Mouse (Mus musculus): Measurements from ENCODE around the gene Plxdc2. TPM values are rescaled to one million over a fixed set of nuclear protein-coding genes. Genes with fewer than 3 reads are reported as not detected.

Gene Plxdc2
- polyA plus RNA-seq, 1 experiment from 2014 or later = 27.5 TPM

GRCm38 (mm10) chr2:16447936-16448335 lies 91.8 kb downstream of the Plxdc2 start:
- 94% methylated on average over 4 of the region's 4 CpGs for WGBS
- Histone ChIP-seq H3K9me3 (no peaks in the 10 kb centered on the region), H3K27me3 (no peaks in the 10 kb centered on the region), H3K4me2 (no peak overlapping the region), H3K27ac (replicated peaks) (no peak overlapping the region), H3K9ac (no peak overlapping the region), H3K4me3 (no peak overlapping the region), H3K4me1 (replicated peaks) (no peaks in the 10 kb centered on the region; the same call in 1 of the 2 replicates), H3K36me3 (no peaks in the 10 kb centered on the region)
- ATAC-seq (ENCODE audit: low FRiP score, low read depth) = no peak

GRCm38 (mm10) chr2:16450838-16451665 lies 94.9 kb downstream of the Plxdc2 start:
- H3K9me3 ChIP-seq = no peaks in the 10 kb centered on the region
- H3K27ac ChIP-seq (replicated peaks) = no peak overlapping the region
- H3K4me3 ChIP-seq = no peak overlapping the region
- no peak overlapping the region for H3K9ac ChIP-seq
- no peaks in the 10 kb centered on the region for H3K36me3 ChIP-seq
- peak; percentile 77 for ATAC-seq (ENCODE audit: low FRiP score, low read depth)
- no peaks in the 10 kb centered on the region for H3K27me3 ChIP-seq
- 45% methylated on average over 7 of the region's 7 CpGs for WGBS
- H3K4me1 ChIP-seq (replicated peaks) = no peaks in the 10 kb centered on the region; the same call in 1 of the 2 replicates
- H3K4me2 ChIP-seq = no peak overlapping the region

- H3K4me3 ChIP-seq = no peak overlapping the region
- H3K9ac ChIP-seq = no peak overlapping the region
- no peak overlapping the region for H3K27ac ChIP-seq (replicated peaks)
- H3K9me3 ChIP-seq = no peaks in the 10 kb centered on the region
- 92% methylated on average over 4 of the region's 4 CpGs for WGBS
- ATAC-seq (ENCODE audit: low FRiP score, low read depth) = no peak
- H3K4me1 ChIP-seq (replicated peaks) = no peaks in the 10 kb centered on the region; the same call in 1 of the 2 replicates
- no peaks in the 10 kb centered on the region for H3K36me3 ChIP-seq
- H3K4me2 ChIP-seq = no peak overlapping the region
- H3K27me3 ChIP-seq = no peaks in the 10 kb centered on the region
Measured at GRCm38 (mm10) chr2:16451666-16452009, 95.5 kb downstream of the Plxdc2 start.

- 94% methylated on average over 3 of the region's 3 CpGs for WGBS
- Histone ChIP-seq H3K4me2 (no peak overlapping the region), H3K4me1 (replicated peaks) (no peaks in the 10 kb centered on the region; the same call in 1 of the 2 replicates), H3K9ac (no peak overlapping the region), H3K36me3 (no peaks in the 10 kb centered on the region), H3K27me3 (no peaks in the 10 kb centered on the region), H3K27ac (replicated peaks) (no peak overlapping the region), H3K9me3 (no peaks in the 10 kb centered on the region), H3K4me3 (no peak overlapping the region)
- no peak for ATAC-seq (ENCODE audit: low FRiP score, low read depth)
Measured at GRCm38 (mm10) chr2:16452080-16452479, 96.0 kb downstream of the Plxdc2 start.

GRCm38 (mm10) chr2:16456264-16456780 lies 100.2 kb downstream of the Plxdc2 start:
- Histone ChIP-seq H3K9ac (no peak overlapping the region), H3K9me3 (no peaks in the 10 kb centered on the region), H3K4me2 (no peak overlapping the region), H3K4me1 (replicated peaks) (no peaks in the 10 kb centered on the region), H3K27me3 (no peaks in the 10 kb centered on the region), H3K4me3 (no peak overlapping the region), H3K36me3 (no peaks in the 10 kb centered on the region), H3K27ac (replicated peaks) (no peak overlapping the region)
- 86% methylated on average over 1 of the region's 1 CpGs for WGBS
- no peak for ATAC-seq (ENCODE audit: low FRiP score, low read depth)

- 58% methylated on average over 1 of the region's 1 CpGs for WGBS
- no peaks in the 10 kb centered on the region for H3K4me1 ChIP-seq (replicated peaks)
- H3K36me3 ChIP-seq = no peaks in the 10 kb centered on the region
- H3K9ac ChIP-seq = no peak overlapping the region
- no peaks in the 10 kb centered on the region for H3K27me3 ChIP-seq
- no peak overlapping the region for H3K4me3 ChIP-seq
- H3K9me3 ChIP-seq = no peaks in the 10 kb centered on the region
- no peak overlapping the region for H3K4me2 ChIP-seq
- no peak overlapping the region for H3K27ac ChIP-seq (replicated peaks)
- no peak for ATAC-seq (ENCODE audit: low FRiP score, low read depth)
Measured at GRCm38 (mm10) chr2:16459490-16459889, 103.4 kb downstream of the Plxdc2 start.

GRCm38 (mm10) chr2:16470099-16470498 lies 114.0 kb downstream of the Plxdc2 start:
- H3K9ac ChIP-seq = no peak overlapping the region
- no peak for ATAC-seq (ENCODE audit: low FRiP score, low read depth)
- no peak overlapping the region for H3K27ac ChIP-seq (replicated peaks)
- H3K4me3 ChIP-seq = no peak overlapping the region
- H3K9me3 ChIP-seq = no peaks in the 10 kb centered on the region
- no peaks in the 10 kb centered on the region for H3K36me3 ChIP-seq
- H3K4me1 ChIP-seq (replicated peaks) = no peaks in the 10 kb centered on the region
- WGBS = 85% methylated on average over 3 of the region's 3 CpGs
- H3K27me3 ChIP-seq = no peaks in the 10 kb centered on the region
- no peak overlapping the region for H3K4me2 ChIP-seq

GRCm38 (mm10) chr2:16483943-16484342 lies 127.8 kb downstream of the Plxdc2 start:
- Histone ChIP-seq H3K27ac (replicated peaks) (no peak overlapping the region), H3K4me3 (no peak overlapping the region), H3K36me3 (no peaks in the 10 kb centered on the region), H3K4me2 (no peak overlapping the region), H3K4me1 (replicated peaks) (no peaks in the 10 kb centered on the region), H3K27me3 (no peaks in the 10 kb centered on the region), H3K9me3 (no peaks in the 10 kb centered on the region), H3K9ac (no peak overlapping the region)
- 86% methylated on average over 2 of the region's 2 CpGs for WGBS
- 0 out of 2 replicates have a peak, but pooled peaks have one; percentile 54 for ATAC-seq (ENCODE audit: low FRiP score, low read depth)

- 88% methylated on average over 3 of the region's 3 CpGs for WGBS
- no peak overlapping the region for H3K27ac ChIP-seq (replicated peaks)
- H3K4me2 ChIP-seq = no peak overlapping the region
- H3K9me3 ChIP-seq = no peaks in the 10 kb centered on the region
- H3K36me3 ChIP-seq = no peaks in the 10 kb centered on the region
- no peak overlapping the region for H3K4me3 ChIP-seq
- no peak for ATAC-seq (ENCODE audit: low FRiP score, low read depth)
- H3K9ac ChIP-seq = no peak overlapping the region
- no peaks in the 10 kb centered on the region for H3K4me1 ChIP-seq (replicated peaks)
- H3K27me3 ChIP-seq = no peaks in the 10 kb centered on the region
Measured at GRCm38 (mm10) chr2:16485970-16486369, 129.9 kb downstream of the Plxdc2 start.

- Histone ChIP-seq H3K4me3 (no peak overlapping the region), H3K27me3 (no peaks in the 10 kb centered on the region), H3K4me1 (replicated peaks) (no peaks in the 10 kb centered on the region), H3K36me3 (no peaks in the 10 kb centered on the region), H3K4me2 (no peak overlapping the region), H3K9me3 (no peaks in the 10 kb centered on the region), H3K27ac (replicated peaks) (no peak overlapping the region), H3K9ac (no peak overlapping the region)
- WGBS = 81% methylated on average over 3 of the region's 3 CpGs
- ATAC-seq (ENCODE audit: low FRiP score, low read depth) = no peak
Measured at GRCm38 (mm10) chr2:16491242-16491641, 135.1 kb downstream of the Plxdc2 start.

- Histone ChIP-seq H3K27me3 (no peaks in the 10 kb centered on the region), H3K27ac (replicated peaks) (no peak overlapping the region), H3K36me3 (no peaks in the 10 kb centered on the region), H3K9ac (no peak overlapping the region), H3K9me3 (no peaks in the 10 kb centered on the region), H3K4me3 (no peak overlapping the region), H3K4me1 (replicated peaks) (no peaks in the 10 kb centered on the region), H3K4me2 (no peak overlapping the region)
- 26% methylated on average over 1 of the region's 1 CpGs for WGBS
- peak; percentile 38 for ATAC-seq (ENCODE audit: low FRiP score, low read depth)
Measured at GRCm38 (mm10) chr2:16502843-16503242, 146.7 kb downstream of the Plxdc2 start.

- no peak for ATAC-seq (ENCODE audit: low FRiP score, low read depth)
- WGBS = 54% methylated on average over 3 of the region's 3 CpGs
- no peaks in the 10 kb centered on the region for H3K27me3 ChIP-seq
Measured at GRCm38 (mm10) chr2:16507540-16508230, 151.6 kb downstream of the Plxdc2 start.

More at GRCm38 (mm10) chr2:16507540-16508230, 151.6 kb downstream of the Plxdc2 start:
- Histone ChIP-seq H3K9ac (no peak overlapping the region), H3K9me3 (no peaks in the 10 kb centered on the region), H3K36me3 (no peaks in the 10 kb centered on the region), H3K27ac (replicated peaks) (no peak overlapping the region), H3K4me2 (no peak overlapping the region), H3K4me1 (replicated peaks) (no peaks in the 10 kb centered on the region), H3K4me3 (no peak overlapping the region)

Data from hindbrain, embryonic 15.5 days (tissue).